Mouse (Mus musculus): ENCODE results near the gene Myo9a. TPM values are rescaled to one million over a fixed set of nuclear protein-coding genes. Genes with fewer than 3 reads are reported as not detected.

Myo9a gene
- total RNA-seq, 4 experiments from 2014 or later, result 66.3 to 92.0 (median 74.4) TPM

Other genes with a start within 250 kb of the Myo9a start
- 100 to 1,000 TPM in 1 of 4 experiments, 10 to 100 TPM in 3; 47.1 to 108 (median 62.0) TPM for gene Hexa, start 211.4 kb upstream of the Myo9a start, total RNA-seq (2022)
- gene Tmem202, start 211.0 kb upstream of the Myo9a start, total RNA-seq (2022), result 1 to 10 TPM; 2.5 to 4.5 (median 4.0) TPM
- 10 to 100 TPM; 22.3 to 29.6 (median 26.5) TPM for gene Celf6, start 173.0 kb upstream of the Myo9a start, total RNA-seq (2022)
- 100 to 1,000 TPM; 126 to 142 (median 130) TPM for gene Parp6, start 133.6 kb upstream of the Myo9a start, total RNA-seq (2022)
- 1,000 to 10,000 TPM; 1,371 to 1,512 (median 1,415) TPM for gene Pkm, start 94.5 kb upstream of the Myo9a start, total RNA-seq (2022)
- gene Gramd2, start 70.8 kb upstream of the Myo9a start, total RNA-seq (2022), result 10 to 100 TPM in 3 of 4 experiments, 1 to 10 TPM in 1; 8.1 to 14.0 (median 10.7) TPM
- gene Senp8, start 186 bp upstream of the Myo9a start, total RNA-seq (2022), result 1 to 10 TPM; 7.7 to 9.4 (median 7.8) TPM
- not detected for gene Nr2e3, start 209.8 kb downstream of the Myo9a start, total RNA-seq (2022)

All from left cerebral cortex, adult 8-10 months (tissue).